Mouse (Mus musculus): ENCODE results near the gene Dclk1. TPM values are rescaled to one million over a fixed set of nuclear protein-coding genes. Genes with fewer than 3 reads are reported as not detected.

The Dclk1 gene
- polyA plus RNA-seq, 1 experiment from 2014 or later: 44.8 TPM

DNA sequence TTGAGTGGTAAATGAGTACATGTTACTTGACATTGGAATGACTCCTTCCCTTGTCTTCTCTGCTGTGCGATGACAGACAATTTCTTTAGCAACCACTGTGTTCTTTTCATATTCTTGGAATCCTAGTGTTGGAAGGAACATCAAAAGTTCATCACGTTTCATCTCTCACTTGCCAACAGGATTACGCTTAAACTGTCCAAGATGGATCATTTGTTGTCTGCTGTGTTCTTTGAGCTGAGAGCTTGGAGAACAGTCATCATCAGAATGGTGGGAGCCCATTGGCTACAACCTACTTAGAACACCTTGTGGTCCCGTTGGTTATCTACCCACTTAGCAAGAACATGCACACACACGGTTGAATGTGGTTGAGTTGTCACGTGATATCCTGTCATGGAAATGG is 136.4 kb downstream of the Dclk1 start:
- Histone ChIP-seq H3K4me3 (no peak overlapping the region), H3K27ac (replicated peaks) (no peak overlapping the region), H3K9me3 (no peaks in the 10 kb centered on the region), H3K27me3 (replicated peaks; ENCODE audit: low read depth, poor library complexity, severe bottlenecking) (no peaks in the 10 kb centered on the region), H3K4me1 (peaks cover 15% of the 10 kb centered on the region), H3K36me3 (replicated peaks) (no peaks in the 10 kb centered on the region)
- DNase-seq (ENCODE audit: low spot score): no peak
- WGBS: 95% methylated on average over 6 of the region's 6 CpGs

GRCm38 (mm10) chr3:55380471-55380870 is 138.3 kb downstream of the Dclk1 start:
- no peaks in the 10 kb centered on the region for H3K36me3 ChIP-seq (replicated peaks)
- H3K4me3 ChIP-seq: no peak overlapping the region
- no peaks in the 10 kb centered on the region for H3K27me3 ChIP-seq (replicated peaks; ENCODE audit: low read depth, poor library complexity, severe bottlenecking)
- H3K27ac ChIP-seq (replicated peaks): peak overlapping the region; percentile 48
- WGBS: 56% methylated on average over 9 of the region's 9 CpGs
- H3K9me3 ChIP-seq: no peaks in the 10 kb centered on the region
- DNase-seq (ENCODE audit: low spot score): peak; percentile 32
- peaks cover 12% of the 10 kb centered on the region for H3K4me1 ChIP-seq

DNA sequence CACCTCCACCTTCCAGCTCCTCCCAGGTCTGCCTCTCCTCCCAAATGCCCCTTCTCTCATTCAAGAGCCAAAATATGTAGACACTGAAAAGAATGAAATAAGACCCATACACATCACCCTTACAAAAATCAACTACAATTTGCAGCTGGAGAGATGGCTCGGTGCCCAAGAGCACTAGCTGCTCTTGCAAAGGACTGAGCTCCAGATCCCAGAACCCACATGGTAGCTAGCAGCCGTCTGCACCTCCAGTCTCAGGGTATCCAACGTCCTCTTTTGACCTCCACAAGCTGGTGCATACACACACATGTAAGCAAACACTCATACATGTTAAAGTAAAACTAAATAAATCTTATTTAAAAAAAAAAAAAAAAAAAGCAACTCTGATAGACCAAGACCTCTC is 150.4 kb downstream of the Dclk1 start:
- 83% methylated on average over 3 of the region's 3 CpGs for WGBS
- no peak overlapping the region for H3K4me3 ChIP-seq
- DNase-seq (ENCODE audit: low spot score): no peak
- H3K27me3 ChIP-seq (replicated peaks; ENCODE audit: low read depth, poor library complexity, severe bottlenecking): no peaks in the 10 kb centered on the region
- no peaks in the 10 kb centered on the region for H3K4me1 ChIP-seq
- H3K36me3 ChIP-seq (replicated peaks): no peaks in the 10 kb centered on the region
- H3K9me3 ChIP-seq: no peaks in the 10 kb centered on the region; the same call in 1 of the 2 replicates
- H3K27ac ChIP-seq (replicated peaks): no peak overlapping the region

DNA sequence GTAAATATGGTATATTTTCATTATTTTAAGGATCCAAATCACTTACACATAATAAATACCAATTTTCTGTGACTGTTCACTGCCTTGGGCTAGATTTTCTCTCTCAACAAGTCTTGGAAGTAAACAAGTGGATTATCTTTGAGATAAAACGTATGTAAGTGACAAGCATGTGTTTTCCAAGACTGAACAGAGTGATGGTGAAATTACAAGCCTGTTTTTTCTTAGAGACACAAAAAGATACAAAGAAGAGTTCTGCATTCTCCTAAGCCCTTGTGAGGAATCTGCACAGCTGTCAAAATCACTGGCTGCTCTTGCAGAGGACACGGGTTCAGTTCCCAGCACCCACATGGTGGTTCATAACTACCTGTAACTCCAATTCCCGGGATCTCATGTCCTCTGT is 151.4 kb downstream of the Dclk1 start:
- no peak overlapping the region for H3K4me3 ChIP-seq
- WGBS: 83% methylated on average over 3 of the region's 3 CpGs
- no peaks in the 10 kb centered on the region for H3K4me1 ChIP-seq
- H3K27me3 ChIP-seq (replicated peaks; ENCODE audit: low read depth, poor library complexity, severe bottlenecking): no peaks in the 10 kb centered on the region
- H3K9me3 ChIP-seq: no peaks in the 10 kb centered on the region; the same call in 1 of the 2 replicates
- DNase-seq (ENCODE audit: low spot score): no peak
- no peak overlapping the region for H3K27ac ChIP-seq (replicated peaks)
- no peaks in the 10 kb centered on the region for H3K36me3 ChIP-seq (replicated peaks)

DNA sequence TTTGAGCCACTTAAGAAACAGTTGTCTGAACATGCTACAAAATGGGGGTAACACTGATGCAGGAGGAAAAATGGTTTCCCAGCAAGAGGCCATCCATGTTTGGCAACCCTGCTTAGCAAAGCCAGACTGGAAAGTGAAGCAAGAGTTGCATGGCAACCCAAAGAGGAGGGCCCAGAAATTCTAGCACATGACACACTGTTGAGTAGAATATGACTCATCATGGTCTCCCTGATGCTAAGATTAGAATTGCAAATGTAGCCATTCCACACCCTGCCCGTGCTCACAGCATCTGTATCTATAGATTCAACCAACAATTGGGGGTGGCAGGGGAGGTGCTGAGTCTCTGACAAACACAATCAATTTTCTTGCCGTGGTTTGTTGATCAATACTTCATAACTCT is 154.6 kb downstream of the Dclk1 start:
- no peaks in the 10 kb centered on the region; the same call in 1 of the 2 replicates for H3K9me3 ChIP-seq
- 81% methylated on average over 2 of the region's 2 CpGs for whole genome bisulfite sequencing
- no peak for DNase-seq (ENCODE audit: low spot score)
- no peak overlapping the region for H3K4me3 ChIP-seq
- H3K27ac ChIP-seq (replicated peaks): no peak overlapping the region
- H3K36me3 ChIP-seq (replicated peaks): no peaks in the 10 kb centered on the region
- no peaks in the 10 kb centered on the region for H3K27me3 ChIP-seq (replicated peaks; ENCODE audit: low read depth, poor library complexity, severe bottlenecking)
- H3K4me1 ChIP-seq: no peaks in the 10 kb centered on the region

DNA sequence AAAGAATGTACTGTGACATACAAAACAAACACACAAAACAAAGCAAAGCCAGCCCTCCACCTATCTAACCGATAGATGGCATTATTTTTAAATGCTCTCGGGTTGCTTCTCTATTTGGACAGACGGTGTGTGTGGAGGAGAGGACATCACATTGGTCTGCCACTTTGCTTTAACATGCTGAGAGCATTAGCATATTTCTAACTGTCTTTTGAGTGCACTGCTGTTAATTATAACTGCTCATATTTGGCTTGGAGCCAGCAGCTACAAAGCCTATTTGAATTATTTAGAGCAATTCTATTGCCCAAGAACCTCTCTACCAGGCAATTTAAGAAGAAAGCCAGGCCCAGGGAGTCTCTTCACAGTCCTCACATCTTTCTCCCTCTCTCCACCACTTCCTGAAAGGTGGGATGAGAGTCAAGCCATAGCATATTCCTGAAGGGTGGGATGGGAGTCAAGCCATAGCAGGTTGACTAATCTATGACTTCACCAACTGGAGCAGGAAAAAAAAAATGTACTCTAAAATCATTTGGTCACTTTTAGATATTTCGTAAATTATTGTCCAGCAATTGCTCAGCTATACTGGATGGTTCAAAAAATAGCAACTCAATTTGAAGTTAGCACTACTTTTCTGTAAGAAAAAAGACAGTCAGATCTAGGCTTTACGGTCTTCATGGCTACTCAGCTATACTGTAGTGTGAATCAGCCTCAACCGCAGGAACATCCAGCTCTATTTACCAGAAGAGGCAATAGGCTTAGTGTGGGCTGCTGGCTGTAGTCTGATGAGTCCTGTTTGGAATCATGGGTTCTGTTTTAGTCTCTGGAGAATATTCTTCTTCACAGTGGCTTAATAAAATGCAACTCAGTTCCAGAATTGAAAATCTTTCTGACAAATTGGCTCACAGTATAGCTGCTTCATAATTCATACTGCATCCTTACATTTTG is 155.9 kb downstream of the Dclk1 start:
- DNase-seq (ENCODE audit: low spot score): no peak
- Histone ChIP-seq H3K4me1 (no peaks in the 10 kb centered on the region), H3K9me3 (no peaks in the 10 kb centered on the region; the same call in 1 of the 2 replicates), H3K36me3 (replicated peaks) (no peaks in the 10 kb centered on the region), H3K27ac (replicated peaks) (no peak overlapping the region), H3K27me3 (replicated peaks; ENCODE audit: low read depth, poor library complexity, severe bottlenecking) (no peaks in the 10 kb centered on the region), H3K4me3 (no peak overlapping the region)
- 89% methylated on average over 6 of the region's 6 CpGs for WGBS

DNA sequence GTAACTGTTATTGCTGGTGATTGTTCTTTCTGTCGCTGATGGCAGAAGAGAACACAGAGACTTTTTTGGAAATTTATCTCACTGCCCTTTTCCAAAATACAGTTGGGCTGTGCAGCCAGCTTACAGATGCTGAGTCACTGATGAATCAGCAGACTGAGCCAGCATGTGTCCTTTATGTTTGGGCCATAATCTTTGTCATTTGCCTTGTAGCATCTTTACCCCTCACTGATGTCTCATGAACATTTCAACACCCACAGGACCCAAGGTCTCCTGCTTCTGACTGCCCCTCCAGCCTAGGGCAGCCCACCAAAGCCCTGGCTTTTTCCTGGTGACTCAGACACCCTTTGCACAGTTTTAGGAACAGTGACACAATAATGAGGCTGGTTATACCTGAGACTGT is 159.1 kb downstream of the Dclk1 start:
- H3K4me1 ChIP-seq: no peaks in the 10 kb centered on the region
- no peak overlapping the region for H3K4me3 ChIP-seq
- DNase-seq (ENCODE audit: low spot score): no peak
- H3K27ac ChIP-seq (replicated peaks): no peak overlapping the region
- H3K9me3 ChIP-seq: no peaks in the 10 kb centered on the region
- H3K27me3 ChIP-seq (replicated peaks; ENCODE audit: low read depth, poor library complexity, severe bottlenecking): no peaks in the 10 kb centered on the region
- WGBS: 89% methylated on average over 1 of the region's 1 CpGs
- H3K36me3 ChIP-seq (replicated peaks): no peaks in the 10 kb centered on the region

DNA sequence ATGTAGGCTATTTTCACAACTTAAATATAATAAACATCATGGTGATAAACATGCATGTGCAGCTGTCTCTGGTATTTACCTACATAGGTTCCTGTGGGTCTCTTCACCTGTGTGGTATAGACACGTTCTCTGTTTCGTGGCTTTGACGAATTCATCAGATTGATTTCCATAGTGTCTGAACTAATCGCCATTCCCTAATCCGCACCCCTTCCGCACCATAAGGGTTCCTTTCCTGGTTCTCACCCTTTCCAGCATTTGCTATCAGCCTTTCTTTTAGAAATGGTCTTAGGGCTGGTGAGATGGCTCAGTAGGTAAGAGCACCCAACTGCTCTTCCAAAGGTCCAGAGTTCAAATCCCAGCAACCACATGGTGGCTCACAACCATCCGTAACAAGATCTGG is 162.6 kb downstream of the Dclk1 start:
- no peak for DNase-seq (ENCODE audit: low spot score)
- Histone ChIP-seq H3K27me3 (replicated peaks; ENCODE audit: low read depth, poor library complexity, severe bottlenecking) (no peaks in the 10 kb centered on the region), H3K9me3 (no peaks in the 10 kb centered on the region), H3K27ac (replicated peaks) (no peak overlapping the region), H3K4me3 (no peak overlapping the region), H3K4me1 (0 out of 2 replicates have a peak, but pooled peaks cover 2% of the 10 kb centered on the region), H3K36me3 (replicated peaks) (no peaks in the 10 kb centered on the region)
- WGBS: 97% methylated on average over 7 of the region's 7 CpGs

DNA sequence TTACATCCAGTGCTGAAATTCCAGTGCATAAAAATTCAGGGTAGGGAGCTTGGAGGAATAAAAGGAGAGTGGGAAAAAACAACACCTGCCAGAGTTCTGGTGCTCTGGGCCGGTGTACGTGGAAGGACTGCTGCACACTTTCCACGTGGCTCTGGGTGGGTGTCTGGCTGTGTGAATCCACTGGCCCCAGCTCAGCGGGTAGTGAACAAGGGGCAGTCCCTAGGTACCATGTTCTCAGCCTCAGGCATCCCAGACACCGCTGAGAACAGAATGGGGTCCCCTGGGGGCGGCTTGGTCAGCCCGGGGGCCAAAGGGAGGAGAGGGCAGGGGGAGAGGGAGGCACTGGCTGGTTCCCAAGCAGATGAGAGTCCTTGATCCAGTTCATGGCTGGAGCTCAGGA is 164.5 kb downstream of the Dclk1 start:
- WGBS: 74% methylated on average over 7 of the region's 7 CpGs
- Histone ChIP-seq H3K27me3 (replicated peaks; ENCODE audit: low read depth, poor library complexity, severe bottlenecking) (no peaks in the 10 kb centered on the region), H3K27ac (replicated peaks) (0 out of 2 replicates have a peak overlapping the region, but pooled peaks have one; percentile 5), H3K36me3 (replicated peaks) (no peaks in the 10 kb centered on the region), H3K4me1 (0 out of 2 replicates have a peak, but pooled peaks cover 2% of the 10 kb centered on the region), H3K4me3 (no peak overlapping the region), H3K9me3 (no peaks in the 10 kb centered on the region)
- DNase-seq (ENCODE audit: low spot score): no peak

DNA sequence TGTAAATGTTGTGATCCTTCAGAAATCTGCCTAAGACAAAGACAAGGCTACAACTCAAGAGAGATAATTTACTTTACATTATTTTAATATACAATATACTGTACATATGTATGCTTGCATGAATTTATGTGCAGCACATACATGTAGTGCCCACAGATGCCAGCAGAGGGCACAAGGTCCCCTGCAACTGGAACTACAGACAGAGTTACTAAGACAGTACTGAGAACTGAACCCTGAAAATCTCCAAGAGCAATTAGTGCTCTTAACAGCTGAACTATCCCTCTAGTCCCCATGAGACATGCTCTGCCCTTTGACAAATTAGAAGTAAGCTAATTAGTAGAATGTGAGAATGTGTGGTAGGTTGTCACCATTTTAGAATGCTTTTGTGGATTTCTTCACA is 169.4 kb downstream of the Dclk1 start:
- DNase-seq (ENCODE audit: low spot score): no peak
- no peaks in the 10 kb centered on the region for H3K36me3 ChIP-seq (replicated peaks)
- no peaks in the 10 kb centered on the region for H3K9me3 ChIP-seq
- H3K27ac ChIP-seq (replicated peaks): no peak overlapping the region
- peaks cover 11% of the 10 kb centered on the region for H3K4me1 ChIP-seq
- H3K27me3 ChIP-seq (replicated peaks; ENCODE audit: low read depth, poor library complexity, severe bottlenecking): no peaks in the 10 kb centered on the region; the same call in 1 of the 2 replicates
- H3K4me3 ChIP-seq: no peak overlapping the region

DNA sequence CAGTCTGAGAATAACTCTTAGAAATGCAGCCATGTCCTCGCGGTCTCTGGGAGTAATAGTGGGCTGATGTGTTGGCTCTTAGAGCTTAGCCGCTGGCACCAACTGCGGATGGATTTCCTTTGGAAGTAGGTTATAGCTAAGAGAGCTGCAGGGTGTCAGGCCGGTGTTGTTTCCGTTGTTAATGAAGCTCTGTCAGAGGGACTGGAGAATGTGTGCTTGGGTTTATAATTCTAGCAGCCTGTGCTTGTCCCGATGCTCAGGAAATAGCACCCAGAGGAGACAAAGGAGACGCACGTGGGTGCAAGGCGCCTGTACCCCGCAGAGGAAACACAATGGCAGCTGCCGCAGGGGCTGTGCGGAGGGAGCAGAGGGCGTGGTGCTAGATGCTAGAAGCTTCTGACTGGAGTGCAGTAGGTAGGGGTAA is 173.4 kb downstream of the Dclk1 start:
- Histone ChIP-seq H3K9me3 (no peaks in the 10 kb centered on the region), H3K27ac (replicated peaks) (peak overlapping the region; percentile 78), H3K27me3 (replicated peaks; ENCODE audit: low read depth, poor library complexity, severe bottlenecking) (no peaks in the 10 kb centered on the region; the same call in 1 of the 2 replicates), H3K36me3 (replicated peaks) (no peaks in the 10 kb centered on the region), H3K4me3 (peak overlapping the region; percentile 29; the same call in 1 of the 2 replicates), H3K4me1 (peaks cover 19% of the 10 kb centered on the region)
- WGBS: 20% methylated on average over 14 of the region's 14 CpGs
- DNase-seq (ENCODE audit: low spot score): peak; percentile 32

- Histone ChIP-seq H3K4me3 (no peak overlapping the region), H3K4me1 (peaks cover 34% of the 10 kb centered on the region), H3K36me3 (replicated peaks) (no peaks in the 10 kb centered on the region), H3K9me3 (no peaks in the 10 kb centered on the region), H3K27ac (replicated peaks) (peak overlapping the region; percentile 70), H3K27me3 (replicated peaks; ENCODE audit: low read depth, poor library complexity, severe bottlenecking) (no peaks in the 10 kb centered on the region; the same call in 1 of the 2 replicates)
- no peak for DNase-seq (ENCODE audit: low spot score)
- 74% methylated on average over 6 of the region's 6 CpGs for WGBS
Observed at GRCm38 (mm10) chr3:55418845-55419244, 176.7 kb downstream of the Dclk1 start.

DNA sequence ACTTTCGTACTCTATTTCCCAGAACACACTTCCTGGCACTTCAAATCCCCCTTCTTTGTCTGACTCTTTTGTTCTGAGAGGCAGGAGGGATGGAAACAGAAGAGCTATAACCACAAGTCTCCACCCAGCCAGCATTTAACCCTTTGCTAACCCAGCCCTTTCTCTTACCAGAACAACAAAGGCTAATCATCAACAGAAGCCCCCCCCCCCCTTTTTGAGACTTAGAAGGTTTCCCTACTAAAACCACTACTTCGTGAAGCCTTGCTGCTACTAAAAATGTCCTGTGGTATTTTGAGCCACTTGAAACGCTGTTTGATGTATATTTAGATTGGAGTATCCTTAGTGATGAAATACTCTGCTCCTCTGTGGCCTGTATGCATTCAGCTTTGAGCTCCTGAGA is 177.2 kb downstream of the Dclk1 start:
- Histone ChIP-seq H3K27me3 (replicated peaks; ENCODE audit: low read depth, poor library complexity, severe bottlenecking) (no peaks in the 10 kb centered on the region; the same call in 1 of the 2 replicates), H3K9me3 (no peaks in the 10 kb centered on the region), H3K4me3 (no peak overlapping the region), H3K36me3 (replicated peaks) (no peaks in the 10 kb centered on the region), H3K4me1 (peaks cover 39% of the 10 kb centered on the region), H3K27ac (replicated peaks) (peak overlapping the region; percentile 21)
- 35% methylated on average over 3 of the region's 3 CpGs for WGBS
- DNase-seq (ENCODE audit: low spot score): no peak

Data from embryonic facial prominence, embryonic 10.5 days (tissue).